Mouse (Mus musculus) liver, adult (tissue): ENCODE measurements around the gene Slc15a4.

Source experiments
- GATA4 ChIP-seq: IDR thresholded peaks from 2 replicates; pipeline ENCODE4 v1.6.1; 2014; ENCODE audit warnings: mild to moderate bottlenecking, low read length; ENCODE audit not compliant: insufficient replicate concordance

Gene Slc15a4

DNA sequence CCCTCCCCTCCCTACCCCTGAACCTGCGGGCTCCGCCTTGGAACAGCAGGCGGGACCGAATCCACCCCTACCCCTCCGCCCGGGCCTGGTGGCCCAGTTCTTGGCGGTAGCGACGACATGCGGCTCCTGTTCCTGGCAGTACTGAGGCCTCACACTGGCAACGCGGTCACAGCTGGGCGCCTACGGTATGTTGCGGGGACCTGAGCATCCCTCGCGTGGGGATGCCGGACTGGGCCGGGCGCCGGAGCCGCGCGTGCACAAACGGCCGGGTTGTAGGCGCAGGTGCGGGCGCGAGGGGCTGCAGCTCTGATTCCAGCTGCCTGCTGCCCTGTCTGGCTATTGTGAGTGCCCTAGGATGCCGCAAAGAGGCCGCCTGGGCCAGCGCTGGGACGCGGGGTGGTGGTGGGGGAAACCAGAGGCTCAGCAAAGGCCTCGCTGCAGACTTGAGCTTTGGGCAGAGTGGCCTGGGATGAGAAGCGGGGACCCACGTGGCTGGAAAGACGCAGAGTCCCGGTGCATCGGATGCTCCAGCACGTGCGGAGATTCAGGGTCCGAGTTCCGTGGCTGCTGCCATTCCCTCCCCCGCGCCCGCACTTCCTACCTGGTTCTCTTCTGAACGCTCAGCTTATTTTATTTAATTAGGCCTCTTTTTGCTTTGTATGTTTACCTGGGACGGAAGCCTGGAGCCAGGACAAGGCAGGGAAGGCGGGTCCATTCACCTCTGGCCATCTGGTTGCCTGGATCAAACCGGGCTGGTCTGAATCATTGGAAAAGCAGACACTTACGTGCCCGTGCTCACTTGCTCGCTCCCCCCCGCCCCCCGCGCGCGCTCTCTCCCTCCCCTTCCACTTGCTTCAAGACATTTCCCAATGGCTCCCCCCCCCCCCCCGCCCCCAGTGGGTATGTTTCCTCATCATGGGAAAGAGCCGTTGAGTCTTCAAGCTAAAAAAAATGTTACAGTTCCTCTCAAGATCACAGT lies at the start of gene Slc15a4, which contains the start of gene Glt1d1:
Gene Slc15a4, minus strand, starts transcription at position 731 of the 979 bp plus-strand sequence.
Gene Glt1d1, plus strand, starts transcription at position 96 of the 979 bp plus-strand sequence.
- TF ChIP-seq GATA4 = no peak

DNA sequence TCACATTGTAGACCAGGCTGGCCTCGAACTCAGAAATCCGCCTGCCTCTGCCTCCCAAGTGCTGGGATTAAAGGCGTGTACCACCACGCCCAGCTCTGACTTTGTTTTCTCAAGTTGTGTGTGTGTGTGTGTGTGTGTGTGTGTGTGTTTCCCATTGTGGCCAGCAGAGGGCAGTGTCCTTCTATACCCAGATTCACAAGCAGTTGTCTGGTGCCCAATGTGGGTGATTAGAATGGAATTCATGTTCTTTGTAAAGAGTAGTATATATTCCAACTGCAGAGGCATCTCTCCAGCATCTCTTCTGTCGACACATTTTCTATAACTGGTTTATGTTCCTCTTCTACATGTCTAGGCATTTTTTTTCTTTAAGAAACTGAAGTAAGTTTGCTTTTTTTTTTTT lies 45.8 kb upstream of the Slc15a4 start:
- no peak for TF ChIP-seq GATA4

DNA sequence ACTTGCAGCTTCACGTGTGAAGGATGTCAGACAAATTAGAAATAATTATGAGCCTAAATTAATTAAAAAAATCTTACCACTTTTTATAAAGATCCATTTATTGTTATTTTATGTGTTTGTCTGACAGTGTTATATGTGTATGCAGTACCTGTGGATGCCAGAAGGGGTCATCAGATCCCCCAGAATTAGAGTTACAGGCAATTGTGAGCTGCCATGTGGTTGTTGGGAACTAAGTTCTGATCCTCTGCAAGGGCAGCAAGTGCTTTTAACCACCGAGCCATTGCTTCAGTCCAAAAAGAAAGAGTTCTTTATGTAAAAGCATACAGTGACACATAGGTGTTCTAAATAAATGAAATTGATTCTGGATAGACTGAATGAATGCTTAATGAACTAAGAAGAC lies 44.9 kb upstream of the Slc15a4 start:
- no peak for TF ChIP-seq GATA4

DNA sequence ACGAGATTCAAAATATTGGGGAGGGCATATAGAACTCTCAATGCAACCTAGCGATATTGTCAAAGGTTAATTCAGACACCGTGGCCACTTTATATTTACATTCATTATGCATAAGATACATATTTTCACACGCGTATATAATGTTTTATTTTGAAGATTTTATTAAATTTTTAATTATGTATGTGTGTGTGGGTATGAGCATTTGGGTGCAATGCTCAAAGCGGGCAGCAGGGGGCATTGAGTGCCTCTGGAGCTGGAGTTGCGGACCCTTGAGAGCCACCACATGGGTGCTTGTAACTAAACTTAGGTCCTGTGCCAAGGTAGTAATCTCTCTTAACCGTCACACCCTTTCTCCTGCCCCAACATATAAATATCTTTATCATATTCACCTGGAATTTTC lies 41.2 kb upstream of the Slc15a4 start:
- TF ChIP-seq GATA4 = no peak

GRCm38 (mm10) chr5:127660979-127661378 lies 28.3 kb upstream of the Slc15a4 start:
- no peak for TF ChIP-seq GATA4

DNA sequence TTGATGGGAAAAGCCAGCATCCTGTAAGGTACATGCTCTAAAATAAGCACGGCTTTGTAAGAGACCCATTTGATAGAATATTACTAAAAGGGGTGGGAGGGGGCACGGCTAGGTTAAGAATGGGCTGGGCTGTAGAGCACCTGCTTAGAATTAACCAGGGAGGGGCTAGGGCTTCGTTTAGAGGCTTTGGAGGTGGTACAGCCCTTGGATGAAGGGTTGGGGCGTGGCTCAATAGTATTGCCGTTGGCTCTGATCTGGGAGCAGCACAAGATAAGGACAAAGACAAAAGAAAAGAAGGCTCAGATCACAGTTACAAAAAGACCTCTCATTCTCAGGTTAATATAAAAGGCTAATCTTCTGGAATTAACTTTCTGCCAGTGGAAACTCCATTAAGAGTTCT lies 27.6 kb upstream of the Slc15a4 start:
- no peak for TF ChIP-seq GATA4

DNA sequence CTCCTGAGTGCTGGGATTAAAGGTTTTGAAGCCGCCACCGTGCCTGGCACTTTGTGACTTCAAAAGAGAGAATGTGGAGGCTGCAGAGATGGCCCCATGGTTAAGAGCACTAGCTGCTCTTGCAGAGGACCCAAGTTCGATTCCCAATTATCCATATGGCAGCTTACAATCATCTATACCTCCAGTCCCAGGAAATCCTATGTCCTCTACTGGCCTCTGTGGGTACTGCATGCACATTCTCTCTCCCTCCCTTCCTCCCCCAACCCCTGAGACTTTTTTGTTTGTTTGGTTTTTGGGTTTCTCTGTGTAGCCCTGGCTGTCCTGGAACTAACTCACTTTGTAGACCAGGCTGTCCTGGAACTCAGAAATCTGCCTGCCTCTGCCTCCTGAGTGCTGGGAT lies 26.6 kb upstream of the Slc15a4 start:
- TF ChIP-seq GATA4 = no peak

DNA sequence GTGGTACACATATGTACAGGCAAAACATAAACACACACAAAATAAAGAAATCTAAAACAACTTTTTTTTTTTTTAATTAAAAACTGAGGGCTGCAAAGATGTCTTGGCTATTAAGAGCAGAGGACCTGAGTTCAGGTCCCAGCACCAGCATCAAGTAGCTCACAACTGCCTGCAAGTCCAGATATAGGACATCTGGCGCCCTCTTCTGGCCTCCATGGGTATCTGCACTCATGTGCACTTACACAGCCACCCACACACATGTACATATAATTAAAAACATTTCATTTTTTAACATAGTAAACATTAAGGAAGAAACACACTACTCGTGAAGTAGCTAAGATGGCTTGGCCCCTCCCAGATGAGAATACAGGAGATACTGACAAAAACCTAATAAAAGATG lies 25.6 kb upstream of the Slc15a4 start:
- TF ChIP-seq GATA4 = no peak

- TF ChIP-seq GATA4 = no peak
Observed at GRCm38 (mm10) chr5:127649077-127649476, 16.4 kb upstream of the Slc15a4 start.

DNA sequence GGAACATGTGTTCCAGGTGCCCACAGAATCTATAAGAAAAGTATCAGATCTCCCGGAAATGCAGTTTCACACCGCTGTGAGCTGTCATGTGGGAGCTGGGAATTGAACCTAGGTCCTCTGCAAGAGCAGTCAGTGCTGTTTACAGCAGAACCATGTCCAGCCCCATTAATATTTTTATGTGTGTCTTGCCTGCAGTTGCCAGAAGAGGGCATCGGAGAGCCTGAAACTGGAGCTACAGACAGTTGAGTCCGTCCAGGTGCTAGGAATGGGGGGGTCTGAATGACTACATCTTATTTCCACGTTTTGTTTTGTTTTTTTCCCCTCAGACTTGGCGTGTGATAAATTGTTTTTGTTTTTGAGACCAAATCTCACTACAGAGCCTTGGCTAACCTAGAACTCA lies 15.3 kb upstream of the Slc15a4 start:
- TF ChIP-seq GATA4 = no peak

- TF ChIP-seq GATA4 = peak; percentile 78; the same call in 1 of the 2 replicates
Observed at GRCm38 (mm10) chr5:127641185-127641958, 8.7 kb upstream of the Slc15a4 start.

- TF ChIP-seq GATA4 = no peak
Observed at GRCm38 (mm10) chr5:127640359-127640758, 7.7 kb upstream of the Slc15a4 start.

DNA sequence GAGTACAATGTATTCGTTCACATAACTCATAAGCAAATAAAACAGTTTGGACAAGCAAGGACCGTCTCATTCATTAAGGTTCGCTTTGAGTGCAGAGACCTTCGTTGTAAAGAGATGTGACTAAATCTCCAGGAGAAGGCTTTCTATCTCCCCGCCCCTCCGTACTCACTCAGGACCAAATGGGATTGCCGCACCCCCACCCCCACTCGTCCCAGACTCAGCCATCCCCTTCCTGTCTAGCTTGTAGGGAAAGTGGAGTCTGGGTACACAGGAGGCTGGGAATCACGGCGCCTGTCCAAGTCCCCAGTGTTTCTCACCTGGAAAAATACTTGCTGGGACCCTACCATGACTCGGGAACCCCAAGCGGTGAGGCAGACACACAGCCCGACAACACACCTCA lies 6.9 kb upstream of the Slc15a4 start:
- no peak for TF ChIP-seq GATA4

- TF ChIP-seq GATA4 = no peak
Observed at GRCm38 (mm10) chr5:127639067-127639605, 6.4 kb upstream of the Slc15a4 start.

- TF ChIP-seq GATA4 = no peak
Observed at GRCm38 (mm10) chr5:127638177-127638576, 5.5 kb upstream of the Slc15a4 start.
